Mouse (Mus musculus) C2C12 (cell line): ENCODE measurements at regions not wholly inside any gene's neighbourhood (a gene's known extent, or its start where the extent isn't known, plus 50 kb on each side); places are given as distances from the start of the nearest gene placed in this dataset.

Source experiments
- H3K27me3 ChIP-seq: one replicate; pipeline ENCODE4 v1.6.1; 2011; ENCODE audit not compliant: control insufficient read depth, insufficient read depth, insufficient read length
- H3K36me3 ChIP-seq: one replicate; pipeline ENCODE4 v1.6.1; 2011; ENCODE audit not compliant: control insufficient read depth, insufficient read depth
- H3K4me3 ChIP-seq: one replicate; pipeline ENCODE4 v1.5.1; 2011; ENCODE audit warnings: mild to moderate bottlenecking, control low read depth; ENCODE audit not compliant: poor library complexity, insufficient read depth, severe bottlenecking
- H3K79me2 ChIP-seq: one replicate; pipeline ENCODE4 v1.6.1; 2011; ENCODE audit not compliant: control insufficient read depth, insufficient read depth
- H3K79me3 ChIP-seq: one replicate; pipeline ENCODE4 v1.6.1; 2011; ENCODE audit warnings: low read depth, control low read depth
- H3ac ChIP-seq: one replicate; pipeline ENCODE3; 2011; ENCODE audit warnings: low read depth; ENCODE audit not compliant: control insufficient read depth, insufficient read length
- CEBPB ChIP-seq: IDR thresholded peaks from one replicate; pipeline ENCODE4 v1.6.1; 2011; ENCODE audit warnings: low read depth, mild to moderate bottlenecking, control low read depth, moderate library complexity
- CTCF ChIP-seq: IDR thresholded peaks from one replicate; pipeline ENCODE4 v1.5.1; 2011; ENCODE audit not compliant: control insufficient read depth, insufficient read depth, insufficient read length
- FOSL1 ChIP-seq: IDR thresholded peaks from one replicate; pipeline ENCODE4 v1.8.0; 2011; ENCODE audit warnings: mild to moderate bottlenecking, low read length; ENCODE audit not compliant: poor library complexity, insufficient read depth, severe bottlenecking
- MAX ChIP-seq: IDR thresholded peaks from one replicate; pipeline ENCODE4 v1.6.1; 2011; ENCODE audit warnings: mild to moderate bottlenecking, control low read depth
- MYOD1 ChIP-seq: IDR thresholded peaks from one replicate; pipeline ENCODE4 v1.6.1; 2011; ENCODE audit warnings: low read depth; ENCODE audit not compliant: control insufficient read depth, insufficient read length
- MYOG ChIP-seq: IDR thresholded peaks from one replicate; pipeline ENCODE4 v1.6.1; 2011; ENCODE audit not compliant: control insufficient read depth, insufficient read length; ENCODE audit errors: extremely low read depth
- USF1 ChIP-seq: IDR thresholded peaks from one replicate; pipeline ENCODE4 v1.6.1; 2011; ENCODE audit warnings: low read depth, mild to moderate bottlenecking, control low read depth, moderate library complexity

- TF ChIP-seq FOSL1 (no peak), CEBPB (no peak), MYOG (no peak), CTCF (no peak), MYOD1 (no peak), USF1 (no peak)
- no peak overlapping the region for H3K4me3 ChIP-seq
These were observed 252.3 kb downstream of the Ccdc91 start for GRCm38 (mm10) chr6:147727644-147728533.

GRCm38 (mm10) chr6:147729721-147730120 is 254.1 kb downstream of the Ccdc91 start:
- TF ChIP-seq MAX (no peak), CEBPB (no peak), MYOG (no peak)
- Histone ChIP-seq H3K36me3 (no peaks in the 10 kb centered on the region), H3K27me3 (no peaks in the 10 kb centered on the region), H3K79me2 (no peaks in the 10 kb centered on the region), H3ac (no peak overlapping the region), H3K4me3 (no peak overlapping the region), H3K79me3 (no peaks in the 10 kb centered on the region)

More at GRCm38 (mm10) chr6:147727644-147728533, 252.3 kb downstream of the Ccdc91 start:
- no peak overlapping the region for H3ac ChIP-seq
- no peaks in the 10 kb centered on the region for H3K79me3 ChIP-seq
- H3K36me3 ChIP-seq: no peaks in the 10 kb centered on the region
- no peaks in the 10 kb centered on the region for H3K79me2 ChIP-seq
- no peaks in the 10 kb centered on the region for H3K27me3 ChIP-seq

GRCm38 (mm10) chr6:147738621-147739325 is 263.1 kb downstream of the Ccdc91 start:
- TF ChIP-seq MYOD1 (no peak), CEBPB (no peak), USF1 (no peak), FOSL1 (no peak), CTCF (no peak), MAX (no peak), MYOG (no peak)
- H3K79me3 ChIP-seq: no peaks in the 10 kb centered on the region
- H3K4me3 ChIP-seq: no peak overlapping the region
- no peaks in the 10 kb centered on the region for H3K36me3 ChIP-seq
- no peaks in the 10 kb centered on the region for H3K79me2 ChIP-seq
- no peaks in the 10 kb centered on the region for H3K27me3 ChIP-seq
- no peak overlapping the region for H3ac ChIP-seq

GRCm38 (mm10) chr6:147741446-147741845 is 265.8 kb downstream of the Ccdc91 start:
- Histone ChIP-seq H3K36me3 (no peaks in the 10 kb centered on the region), H3K27me3 (no peaks in the 10 kb centered on the region), H3ac (no peak overlapping the region), H3K79me2 (no peaks in the 10 kb centered on the region), H3K4me3 (no peak overlapping the region), H3K79me3 (no peaks in the 10 kb centered on the region)
- peak; percentile 53 for TF ChIP-seq MAX
- TF ChIP-seq CEBPB: peak; percentile 89
- no peak for TF ChIP-seq MYOG
- TF ChIP-seq FOSL1: peak; percentile 28

- H3K79me2 ChIP-seq: no peaks in the 10 kb centered on the region
- no peak overlapping the region for H3K4me3 ChIP-seq
- no peak for TF ChIP-seq MYOG
- no peak for TF ChIP-seq CEBPB
- TF ChIP-seq USF1: no peak
- no peak for TF ChIP-seq FOSL1
- TF ChIP-seq MYOD1: no peak
- TF ChIP-seq CTCF: no peak
- TF ChIP-seq MAX: no peak
- H3ac ChIP-seq: no peak overlapping the region
- no peaks in the 10 kb centered on the region for H3K36me3 ChIP-seq
- H3K79me3 ChIP-seq: no peaks in the 10 kb centered on the region
- no peaks in the 10 kb centered on the region for H3K27me3 ChIP-seq
These were observed 268.5 kb downstream of the Ccdc91 start for GRCm38 (mm10) chr6:147744081-147744480.

- H3K79me2 ChIP-seq: no peaks in the 10 kb centered on the region
- no peaks in the 10 kb centered on the region for H3K79me3 ChIP-seq
- no peak overlapping the region for H3K4me3 ChIP-seq
- H3ac ChIP-seq: no peak overlapping the region
- H3K36me3 ChIP-seq: no peaks in the 10 kb centered on the region
- no peak for TF ChIP-seq USF1
- no peak for TF ChIP-seq FOSL1
- no peak for TF ChIP-seq MYOD1
- TF ChIP-seq MAX: no peak
- no peak for TF ChIP-seq CEBPB
- no peak for TF ChIP-seq CTCF
- no peak for TF ChIP-seq MYOG
- no peaks in the 10 kb centered on the region for H3K27me3 ChIP-seq
These were observed 270.1 kb downstream of the Ccdc91 start for GRCm38 (mm10) chr6:147745690-147746089.
